Mouse (Mus musculus): ENCODE data around the gene Pigm. TPM values are rescaled to one million over a fixed set of nuclear protein-coding genes. Genes with fewer than 3 reads are reported as not detected.

Gene Pigm
- polyA plus RNA-seq, 1 experiment from 2014 or later = 6.6 TPM

- no peaks in the 10 kb centered on the region for H3K27me3 ChIP-seq
- ChIA-PET POLR2A (no interaction called here), CTCF (interaction anchor here (0.8 to 1.3 kb wide), 2 partner anchors 17 to 63 kb away, joined by 3 to 4 read pairs; no protein-coding TSS in a partner anchor)
- no peak for ATAC-seq
- TF ChIP-seq CTCF (IDR thresholded peaks at IDR 0.05) = no peak
- no peak for DNase-seq (ENCODE audit: low read depth, low spot score)
- in situ Hi-C loops (cut with MboI; ENCODE audit: low pct_unique_long_range_greater_than_20kb) = no loop called here
These were observed 52.3 kb downstream of the Pigm start for GRCm38 (mm10) chr1:172428614-172429013.

- H3K27me3 ChIP-seq = no peaks in the 10 kb centered on the region
- POLR2A ChIA-PET = no interaction called here
- ATAC-seq = no peak
- no peak for TF ChIP-seq CTCF (IDR thresholded peaks at IDR 0.05)
- DNase-seq (ENCODE audit: low read depth, low spot score) = no peak
- CTCF ChIA-PET = interaction anchor here (2.5 kb wide), 1 partner anchor 22 kb away, joined by 7 read pairs; no protein-coding TSS in a partner anchor
- in situ Hi-C loops (cut with MboI; ENCODE audit: low pct_unique_long_range_greater_than_20kb) = no loop called here
These were observed 54.4 kb downstream of the Pigm start for GRCm38 (mm10) chr1:172430731-172431220.

GRCm38 (mm10) chr1:172431836-172432586 lies 55.7 kb downstream of the Pigm start:
- in situ Hi-C loops (cut with MboI; ENCODE audit: low pct_unique_long_range_greater_than_20kb) = no loop called here

GRCm38 (mm10) chr1:172432587-172432955 lies 56.2 kb downstream of the Pigm start:
- POLR2A ChIA-PET = no interaction called here
- in situ Hi-C loops (cut with MboI; ENCODE audit: low pct_unique_long_range_greater_than_20kb) = no loop called here
- ATAC-seq (no peak), DNase-seq (ENCODE audit: low read depth, low spot score) (no peak)
- no peaks in the 10 kb centered on the region for H3K27me3 ChIP-seq
- no peak for TF ChIP-seq CTCF (IDR thresholded peaks at IDR 0.05)
- CTCF ChIA-PET = no interaction called here

More at GRCm38 (mm10) chr1:172431836-172432586, 55.7 kb downstream of the Pigm start:
- DNase-seq (ENCODE audit: low read depth, low spot score) (no peak), ATAC-seq (no peak)
- ChIA-PET CTCF (interaction anchor here (2.5 kb wide), 1 partner anchor 23 kb away, joined by 7 read pairs; no protein-coding TSS in a partner anchor), POLR2A (no interaction called here)
- no peaks in the 10 kb centered on the region for H3K27me3 ChIP-seq
- no peak for TF ChIP-seq CTCF (IDR thresholded peaks at IDR 0.05)

- POLR2A ChIA-PET = no interaction called here
- CTCF ChIA-PET = interaction anchor here (0.8 to 1.2 kb wide), 2 partner anchors 8 to 11 kb away, joined by 3 read pairs; no protein-coding TSS in a partner anchor
- in situ Hi-C loops (cut with MboI; ENCODE audit: low pct_unique_long_range_greater_than_20kb) = no loop called here
These were observed 56.9 kb downstream of the Pigm start for GRCm38 (mm10) chr1:172433012-172433850.

More at GRCm38 (mm10) chr1:172433012-172433850, 56.9 kb downstream of the Pigm start:
- ATAC-seq = no peak
- TF ChIP-seq CTCF (IDR thresholded peaks at IDR 0.05) = no peak
- H3K27me3 ChIP-seq = no peaks in the 10 kb centered on the region
- no peak for DNase-seq (ENCODE audit: low read depth, low spot score)

Other genes with a start within 250 kb of the Pigm start
- 104 TPM for gene Pex19, start 249.8 kb upstream of the Pigm start, polyA plus RNA-seq (2021)
- 162 TPM for gene Dcaf8, start 228.5 kb upstream of the Pigm start, polyA plus RNA-seq (2021)
- gene Pea15a, start 169.7 kb upstream of the Pigm start, polyA plus RNA-seq (2021) = 723 TPM
- gene Casq1, start 156.7 kb upstream of the Pigm start, polyA plus RNA-seq (2021) = 4.2 TPM
- 0.06 TPM for gene Atp1a4, start 118.1 kb upstream of the Pigm start, polyA plus RNA-seq (2021)
- 148 TPM for gene Igsf8, start 114.9 kb upstream of the Pigm start, polyA plus RNA-seq (2021)
- 0.69 TPM for gene Atp1a2, start 78.5 kb upstream of the Pigm start, polyA plus RNA-seq (2021)
- gene Kcnj9, start 47.2 kb upstream of the Pigm start, polyA plus RNA-seq (2021) = 0.08 TPM
- gene Kcnj10, start 35.3 kb upstream of the Pigm start, polyA plus RNA-seq (2021) = 0.04 TPM
- 0.08 TPM for gene Slamf9, start 98.8 kb downstream of the Pigm start, polyA plus RNA-seq (2021)
- gene Igsf9, start 105.2 kb downstream of the Pigm start, polyA plus RNA-seq (2021) = 11.0 TPM
- gene Tagln2, start 123.5 kb downstream of the Pigm start, polyA plus RNA-seq (2021) = 609 TPM
- 0.08 TPM for gene Cfap45, start 144.3 kb downstream of the Pigm start, polyA plus RNA-seq (2021)
- gene Vsig8, start 179.4 kb downstream of the Pigm start, polyA plus RNA-seq (2021) = 0.04 TPM
- gene Slamf8, start 214.0 kb downstream of the Pigm start, polyA plus RNA-seq (2021) = not detected
- gene Fcrl6, start 226.0 kb downstream of the Pigm start, polyA plus RNA-seq (2021) = not detected

All from Patski (cell line).